Mouse (Mus musculus) liver, embryonic 12.5 days (tissue): ENCODE results near the gene Myl7. TPM values are rescaled to one million over a fixed set of nuclear protein-coding genes. Genes with fewer than 3 reads are reported as not detected.
"Not testable (repeated sequence)": the region's sequence is repeated elsewhere in the genome, so short reads cannot be mapped to it uniquely, and the experiment has no call there.

Experiments
- ATAC-seq: fragments of 200-750 bp; cut with Nextera tagmentation; 2 replicates; pipeline ENCODE4 v1.8.0; 2017; ENCODE audit warnings: moderate number of reproducible peaks, mild to moderate bottlenecking, moderate library complexity
- H3K27ac ChIP-seq: fragments of 300-500 bp; sonication (generic); 2 replicates; pipeline ENCODE4 v1.5.1; 2016; ENCODE audit warnings: mild to moderate bottlenecking
- H3K27me3 ChIP-seq: fragments of 300-500 bp; sonication (generic); replicated peaks from 2 replicates; pipeline ENCODE4 v1.6.1; 2016; ENCODE audit warnings: mild to moderate bottlenecking, moderate library complexity
- H3K36me3 ChIP-seq: fragments of 300-500 bp; sonication (generic); 2 replicates; pipeline ENCODE4 v1.6.1; 2016; ENCODE audit warnings: mild to moderate bottlenecking, moderate library complexity
- H3K4me1 ChIP-seq: fragments of 300-500 bp; sonication (generic); 2 replicates; pipeline ENCODE4 v1.6.1; 2016
- H3K4me2 ChIP-seq: fragments of 300-500 bp; sonication (generic); 2 replicates; pipeline ENCODE4 v1.6.1; 2016; ENCODE audit warnings: mild to moderate bottlenecking, moderate library complexity
- H3K4me3 ChIP-seq: fragments of 300-500 bp; sonication (generic); 2 replicates; pipeline ENCODE4 v1.5.1; 2016; ENCODE audit warnings: mild to moderate bottlenecking, moderate library complexity
- H3K9ac ChIP-seq: fragments of 300-500 bp; sonication (generic); 2 replicates; pipeline ENCODE4 v1.6.1; 2016; ENCODE audit warnings: mild to moderate bottlenecking, moderate library complexity
- H3K9me3 ChIP-seq: fragments of 300-500 bp; sonication (generic); replicated peaks from 2 replicates; pipeline ENCODE4 v1.6.1; 2016; ENCODE audit warnings: mild to moderate bottlenecking, moderate library complexity
- WGBS: fragments of 180-500 bp; shearing (Covaris S2); methylation state at CpG from one replicate; pipeline ENCODE4 v1.1.7; 2016; ENCODE audit not compliant: insufficient replicate concordance; 5-methylcytosine and 5-hydroxymethylcytosine counted together
- polyA plus RNA-seq: library from polyadenylated mRNA; unstranded; fragments of >200 nt; fragmentation: Nextera tagmentation; extraction: Ambion mirVana; gene quantifications from 2 replicates; pipeline ENCODE4 v1.2.1, GENCODE M21; 2016

Myl7 gene
- polyA plus RNA-seq: 21.8 and 22.5 TPM in 2 replicates

DNA sequence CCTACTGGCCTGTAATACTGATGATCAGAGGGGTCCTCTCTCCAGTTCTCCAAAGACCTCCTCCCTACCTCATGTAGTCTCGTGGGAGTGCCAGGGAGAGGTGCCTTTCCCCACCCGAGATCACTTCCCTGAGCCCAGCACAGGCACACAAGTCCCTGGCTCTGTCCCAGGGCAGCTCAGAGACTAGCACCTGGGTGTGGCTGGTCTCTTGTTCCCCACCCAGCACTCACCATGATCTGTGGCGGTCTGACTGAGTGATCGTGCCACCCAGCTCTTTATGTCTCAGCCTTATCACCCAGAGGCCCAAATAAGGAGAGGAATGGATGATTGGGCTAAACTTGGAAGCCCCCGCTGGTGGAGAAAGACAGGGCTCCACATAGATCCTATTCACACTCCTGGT, at the start of gene Myl7:
TSS of gene Myl7 (minus strand) at position 252 of the 400 bp plus-strand sequence.
- H3K27me3 ChIP-seq: peaks cover 82% of the 10 kb centered on the region
- H3K36me3 ChIP-seq: no peaks in the 10 kb centered on the region
- peak within 1 kb of the TSS; percentile 45 for H3K9ac ChIP-seq
- WGBS: 21% methylated on average over 5 of the region's 5 CpGs
- peak; percentile 66; the same call in 1 of the 2 replicates for ATAC-seq
- peaks cover 52% of the 10 kb centered on the region for H3K4me1 ChIP-seq
- H3K4me3 ChIP-seq: no peak within 1 kb of the TSS
- H3K9me3 ChIP-seq: no peaks in the 10 kb centered on the region
- H3K27ac ChIP-seq: no peak within 1 kb of the TSS
- H3K4me2 ChIP-seq: peak within 1 kb of the TSS; percentile 34

DNA sequence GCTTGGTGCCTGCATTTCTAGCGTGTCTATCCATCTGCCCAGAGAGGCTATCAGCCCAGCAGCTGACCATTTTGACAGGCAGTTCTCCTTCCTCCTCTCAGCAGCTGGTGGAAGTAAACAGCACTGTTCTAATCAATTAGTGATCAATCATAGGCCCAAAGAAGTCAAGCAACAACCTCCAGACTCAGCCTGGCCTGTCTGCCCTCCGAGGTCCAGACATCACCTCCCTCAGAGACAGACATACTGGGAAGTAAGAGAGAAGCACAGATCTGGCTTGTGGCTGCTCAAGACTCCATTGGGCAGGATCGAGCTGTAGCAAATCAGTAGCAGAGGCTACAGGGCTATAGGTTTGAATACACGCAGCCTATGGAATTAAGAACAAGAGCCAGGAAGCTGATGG, 49.2 kb upstream of the Myl7 start:
- no peak for ATAC-seq
- Histone ChIP-seq H3K27ac (no peak overlapping the region), H3K4me2 (no peak overlapping the region), H3K4me1 (no peaks in the 10 kb centered on the region), H3K27me3 (peaks cover 12% of the 10 kb centered on the region; the same call in 1 of the 2 replicates), H3K9me3 (no peaks in the 10 kb centered on the region), H3K9ac (no peak overlapping the region), H3K4me3 (no peak overlapping the region), H3K36me3 (no peaks in the 10 kb centered on the region)
- 37% methylated on average over 4 of the region's 4 CpGs for WGBS

DNA sequence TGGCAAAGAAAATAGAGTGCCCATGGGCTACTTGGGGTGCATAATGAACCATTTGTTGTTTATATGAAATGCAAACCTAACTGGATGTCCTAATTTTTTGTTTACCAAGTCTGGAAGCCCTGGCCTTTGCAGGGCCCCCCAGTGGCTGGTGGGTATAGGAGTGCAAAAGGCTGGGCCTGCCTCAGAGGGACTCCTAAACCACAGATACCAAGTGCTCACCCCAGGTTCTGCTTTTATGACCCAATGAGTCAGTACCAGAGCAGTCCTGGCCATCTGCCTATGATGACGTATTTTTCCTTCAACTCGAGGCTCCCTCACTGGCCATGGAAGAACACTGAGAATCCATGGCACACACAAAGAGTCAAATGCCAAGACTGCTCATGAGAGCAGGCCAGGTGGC, 46.5 kb upstream of the Myl7 start:
- H3K27me3 ChIP-seq: peaks cover 18% of the 10 kb centered on the region; the same call in 1 of the 2 replicates
- no peak for ATAC-seq
- H3K4me2 ChIP-seq: no peak overlapping the region
- no peak overlapping the region for H3K9ac ChIP-seq
- H3K36me3 ChIP-seq: no peaks in the 10 kb centered on the region
- no peak overlapping the region for H3K4me3 ChIP-seq
- no peak overlapping the region for H3K27ac ChIP-seq
- no peaks in the 10 kb centered on the region for H3K9me3 ChIP-seq
- no peaks in the 10 kb centered on the region for H3K4me1 ChIP-seq
- WGBS: 49% methylated on average over 2 of the region's 2 CpGs

GRCm38 (mm10) chr11:5942966-5943365, 44.4 kb upstream of the Myl7 start:
- no peak overlapping the region for H3K4me2 ChIP-seq

GRCm38 (mm10) chr11:5934531-5934930, 35.9 kb upstream of the Myl7 start:
- not testable (repeated sequence) for H3K9me3 ChIP-seq, H3K9ac ChIP-seq, H3K36me3 ChIP-seq, H3K4me3 ChIP-seq, H3K4me1 ChIP-seq, H3K27me3 ChIP-seq, H3K4me2 ChIP-seq, H3K27ac ChIP-seq, ATAC-seq
- WGBS: 89% methylated on average over 11 of the region's 11 CpGs

More at GRCm38 (mm10) chr11:5942966-5943365, 44.4 kb upstream of the Myl7 start:
- no peak for ATAC-seq
- Histone ChIP-seq H3K9me3 (no peaks in the 10 kb centered on the region), H3K4me3 (no peak overlapping the region), H3K27me3 (0 out of 2 replicates have a peak, but pooled peaks cover 10% of the 10 kb centered on the region), H3K27ac (no peak overlapping the region), H3K4me1 (no peaks in the 10 kb centered on the region), H3K36me3 (no peaks in the 10 kb centered on the region), H3K9ac (no peak overlapping the region)
- 75% methylated on average over 6 of the region's 6 CpGs for WGBS

- not testable (repeated sequence) for H3K27me3 ChIP-seq, H3K4me2 ChIP-seq, H3K4me3 ChIP-seq, H3K27ac ChIP-seq, H3K36me3 ChIP-seq, H3K9me3 ChIP-seq, H3K4me1 ChIP-seq, ATAC-seq, H3K9ac ChIP-seq
- WGBS: 70% methylated on average over 6 of the region's 6 CpGs
These were observed 33.4 kb upstream of the Myl7 start for GRCm38 (mm10) chr11:5931947-5932346.

DNA sequence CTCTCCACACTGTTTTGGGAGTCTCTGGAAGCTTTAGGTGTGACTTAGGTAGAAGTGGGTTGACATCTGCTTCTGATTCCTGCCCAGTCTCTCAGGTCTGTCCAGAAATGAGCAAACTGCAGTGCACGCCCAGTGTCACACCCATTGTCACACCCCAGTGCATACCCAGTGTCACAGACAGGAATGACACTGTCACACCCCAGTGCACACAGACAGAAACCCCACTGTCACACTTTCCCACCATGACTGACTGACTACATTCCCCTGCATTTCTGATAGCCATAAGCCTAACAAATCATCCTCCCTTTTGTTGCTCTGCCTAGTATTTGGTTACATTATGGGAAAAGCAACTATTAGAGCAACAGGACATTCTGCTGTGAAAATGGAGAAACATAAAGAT, 32.0 kb upstream of the Myl7 start:
- 40% methylated on average over 1 of the region's 1 CpGs for WGBS
- Histone ChIP-seq H3K4me1 (no peaks in the 10 kb centered on the region), H3K9me3 (no peaks in the 10 kb centered on the region), H3K4me3 (no peak overlapping the region), H3K27me3 (no peaks in the 10 kb centered on the region; the same call in 1 of the 2 replicates), H3K9ac (no peak overlapping the region), H3K4me2 (no peak overlapping the region), H3K27ac (no peak overlapping the region), H3K36me3 (no peaks in the 10 kb centered on the region)
- ATAC-seq: no peak

- Histone ChIP-seq H3K4me2 (no peak overlapping the region), H3K27ac (no peak overlapping the region), H3K4me1 (no peaks in the 10 kb centered on the region), H3K27me3 (peaks cover 3% of the 10 kb centered on the region; the same call in 1 of the 2 replicates), H3K4me3 (no peak overlapping the region), H3K9ac (no peak overlapping the region), H3K36me3 (no peaks in the 10 kb centered on the region), H3K9me3 (no peaks in the 10 kb centered on the region)
- no peak for ATAC-seq
- WGBS: 60% methylated on average over 3 of the region's 3 CpGs
These were observed 28.2 kb upstream of the Myl7 start for GRCm38 (mm10) chr11:5926696-5927220.

GRCm38 (mm10) chr11:5924699-5925098, 26.1 kb upstream of the Myl7 start:
- Histone ChIP-seq H3K4me3 (no peak overlapping the region), H3K4me1 (peaks cover 9% of the 10 kb centered on the region), H3K4me2 (no peak overlapping the region), H3K27me3 (peaks cover 10% of the 10 kb centered on the region; the same call in 1 of the 2 replicates), H3K9me3 (no peaks in the 10 kb centered on the region), H3K9ac (no peak overlapping the region), H3K36me3 (no peaks in the 10 kb centered on the region), H3K27ac (no peak overlapping the region)
- WGBS: 59% methylated on average over 8 of the region's 8 CpGs
- no peak for ATAC-seq

DNA sequence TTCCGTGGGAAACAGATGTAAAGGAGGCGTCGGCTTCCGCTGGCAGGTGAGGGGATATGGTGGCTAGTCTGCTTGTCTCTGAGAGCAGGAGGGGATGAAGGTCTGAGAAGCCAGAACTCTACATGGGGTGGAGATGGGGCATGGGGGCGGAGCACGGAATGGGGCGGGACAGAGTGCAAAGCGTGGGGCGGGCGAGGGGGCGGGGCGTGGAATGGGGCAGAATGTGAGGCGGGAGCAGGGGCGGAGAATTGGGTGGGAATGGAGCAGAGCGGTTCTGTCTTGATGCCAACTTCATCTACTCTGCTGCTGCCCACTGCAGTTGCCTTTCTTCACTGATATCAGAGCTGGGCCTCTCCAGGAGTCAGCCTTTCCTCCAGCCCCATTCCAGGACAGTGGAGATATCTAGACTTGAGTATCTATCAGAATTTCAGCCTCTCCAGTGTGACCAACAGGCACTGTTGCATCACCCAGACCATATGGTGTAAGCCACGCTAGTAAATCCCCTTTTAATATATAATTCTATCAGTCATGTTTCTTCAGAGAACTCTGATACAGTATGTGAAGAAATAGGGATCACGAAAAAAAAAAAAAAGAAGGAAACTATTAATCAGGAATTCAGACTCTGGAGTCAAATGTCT, 21.9 kb upstream of the Myl7 start:
- H3K4me1 ChIP-seq: peaks cover 9% of the 10 kb centered on the region
- no peaks in the 10 kb centered on the region for H3K36me3 ChIP-seq
- 30% methylated on average over 17 of the region's 17 CpGs for WGBS
- 0 out of 2 replicates have a peak, but pooled peaks cover 10% of the 10 kb centered on the region for H3K27me3 ChIP-seq
- H3K9ac ChIP-seq: no peak overlapping the region
- no peak overlapping the region for H3K27ac ChIP-seq
- no peaks in the 10 kb centered on the region for H3K9me3 ChIP-seq
- ATAC-seq: peak; percentile 71
- no peak overlapping the region for H3K4me3 ChIP-seq
- H3K4me2 ChIP-seq: peak overlapping the region; percentile 28; the same call in 1 of the 2 replicates

- H3K9ac ChIP-seq: no peak overlapping the region
- no peak overlapping the region for H3K27ac ChIP-seq
- H3K4me3 ChIP-seq: no peak overlapping the region
- no peaks in the 10 kb centered on the region for H3K9me3 ChIP-seq
- ATAC-seq: peak; percentile 67
- peaks cover 9% of the 10 kb centered on the region for H3K4me1 ChIP-seq
- 71% methylated on average over 4 of the region's 4 CpGs for WGBS
- H3K36me3 ChIP-seq: no peaks in the 10 kb centered on the region
- no peak overlapping the region for H3K4me2 ChIP-seq
- H3K27me3 ChIP-seq: peaks cover 16% of the 10 kb centered on the region; the same call in 1 of the 2 replicates
These were observed 21.0 kb upstream of the Myl7 start for GRCm38 (mm10) chr11:5919606-5920005.

DNA sequence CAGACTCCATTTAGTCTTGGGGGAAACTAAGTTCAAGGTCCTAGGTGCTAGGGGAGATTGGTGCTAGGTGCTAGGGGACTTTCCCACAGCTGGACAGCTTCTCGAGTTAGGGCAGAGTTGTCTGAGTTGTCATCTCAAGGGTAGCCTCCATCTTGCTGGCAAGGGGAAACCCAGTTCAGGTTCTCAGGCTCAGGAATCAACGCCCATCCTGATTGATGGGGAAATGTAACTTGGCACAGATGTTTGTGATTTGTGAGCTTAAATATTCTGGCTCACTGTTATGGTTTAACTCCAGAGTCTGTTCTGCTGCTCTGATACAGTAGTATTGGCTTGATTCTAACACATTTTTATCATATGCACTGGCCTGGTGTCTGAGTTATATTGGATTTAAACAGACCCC, 19.5 kb upstream of the Myl7 start:
- 52% methylated on average over 2 of the region's 2 CpGs for WGBS
- Histone ChIP-seq H3K9me3 (no peaks in the 10 kb centered on the region), H3K27me3 (peaks cover 24% of the 10 kb centered on the region; the same call in 1 of the 2 replicates), H3K36me3 (no peaks in the 10 kb centered on the region), H3K4me3 (no peak overlapping the region), H3K27ac (no peak overlapping the region), H3K9ac (no peak overlapping the region), H3K4me1 (peaks cover 9% of the 10 kb centered on the region), H3K4me2 (no peak overlapping the region)
- no peak for ATAC-seq
